Mouse (Mus musculus): Measurements from ENCODE around the gene Tns3. TPM values are rescaled to one million over a fixed set of nuclear protein-coding genes. Genes with fewer than 3 reads are reported as not detected.

The Tns3 gene
- polyA plus RNA-seq, 1 experiment from 2014 or later: 11.0 TPM

GRCm38 (mm10) chr11:8675701-8676474 is 11.6 kb upstream of the Tns3 start:
- no peaks in the 10 kb centered on the region for H3K36me3 ChIP-seq (ENCODE audit: control insufficient read depth, insufficient read depth, low read length)
- no peak overlapping the region for H3K9ac ChIP-seq (ENCODE audit: low read depth, low read length)
- WGBS (ENCODE audit: insufficient replicate concordance): 69% methylated on average over 6 of the region's 6 CpGs
- H3K27me3 ChIP-seq (ENCODE audit: control insufficient read depth, insufficient read depth, low read length): no peaks in the 10 kb centered on the region
- no peak overlapping the region for H3K4me3 ChIP-seq (ENCODE audit: low read depth, low read length)
- no peak overlapping the region for H3K27ac ChIP-seq (ENCODE audit: low read depth, low read length)
- ATAC-seq (replicated peaks; ENCODE audit: insufficient number of reproducible peaks, low FRiP score, low TSS enrichment): no peak
- H3K4me2 ChIP-seq: no peak overlapping the region
- peaks cover 5% of the 10 kb centered on the region; the same call in 1 of the 2 replicates for H3K4me1 ChIP-seq (ENCODE audit: control insufficient read depth, insufficient read depth, low read length)
- H3K9me3 ChIP-seq (replicated peaks; ENCODE audit: control insufficient read depth, low read length): no peaks in the 10 kb centered on the region

GRCm38 (mm10) chr11:8674549-8675149 is 10.3 kb upstream of the Tns3 start:
- H3K9ac ChIP-seq (ENCODE audit: low read depth, low read length): no peak overlapping the region
- ATAC-seq (replicated peaks; ENCODE audit: insufficient number of reproducible peaks, low FRiP score, low TSS enrichment): no peak
- 71% methylated on average over 3 of the region's 3 CpGs for whole genome bisulfite sequencing (ENCODE audit: insufficient replicate concordance)

GRCm38 (mm10) chr11:8671698-8672097 is 7.4 kb upstream of the Tns3 start:
- H3K27me3 ChIP-seq (ENCODE audit: control insufficient read depth, insufficient read depth, low read length): no peaks in the 10 kb centered on the region
- H3K4me3 ChIP-seq (ENCODE audit: low read depth, low read length): no peak overlapping the region
- H3K4me2 ChIP-seq: no peak overlapping the region
- 73% methylated on average over 4 of the region's 4 CpGs for WGBS (ENCODE audit: insufficient replicate concordance)
- H3K27ac ChIP-seq (ENCODE audit: low read depth, low read length): no peak overlapping the region
- H3K36me3 ChIP-seq (ENCODE audit: control insufficient read depth, insufficient read depth, low read length): no peaks in the 10 kb centered on the region
- no peaks in the 10 kb centered on the region for H3K4me1 ChIP-seq (ENCODE audit: control insufficient read depth, insufficient read depth, low read length)
- no peak for ATAC-seq (replicated peaks; ENCODE audit: insufficient number of reproducible peaks, low FRiP score, low TSS enrichment)
- no peak overlapping the region for H3K9ac ChIP-seq (ENCODE audit: low read depth, low read length)
- no peaks in the 10 kb centered on the region for H3K9me3 ChIP-seq (replicated peaks; ENCODE audit: control insufficient read depth, low read length)

More at GRCm38 (mm10) chr11:8674549-8675149, 10.3 kb upstream of the Tns3 start:
- Histone ChIP-seq H3K9me3 (replicated peaks; ENCODE audit: control insufficient read depth, low read length) (no peaks in the 10 kb centered on the region), H3K27me3 (ENCODE audit: control insufficient read depth, insufficient read depth, low read length) (no peaks in the 10 kb centered on the region), H3K4me2 (no peak overlapping the region), H3K4me1 (ENCODE audit: control insufficient read depth, insufficient read depth, low read length) (no peaks in the 10 kb centered on the region), H3K36me3 (ENCODE audit: control insufficient read depth, insufficient read depth, low read length) (no peaks in the 10 kb centered on the region), H3K4me3 (ENCODE audit: low read depth, low read length) (no peak overlapping the region), H3K27ac (ENCODE audit: low read depth, low read length) (no peak overlapping the region)

- H3K36me3 ChIP-seq (ENCODE audit: control insufficient read depth, insufficient read depth, low read length): no peaks in the 10 kb centered on the region
- no peaks in the 10 kb centered on the region for H3K9me3 ChIP-seq (replicated peaks; ENCODE audit: control insufficient read depth, low read length)
- H3K4me3 ChIP-seq (ENCODE audit: low read depth, low read length): no peak overlapping the region
- WGBS (ENCODE audit: insufficient replicate concordance): 85% methylated on average over 2 of the region's 2 CpGs
- H3K27ac ChIP-seq (ENCODE audit: low read depth, low read length): no peak overlapping the region
- ATAC-seq (replicated peaks; ENCODE audit: insufficient number of reproducible peaks, low FRiP score, low TSS enrichment): no peak
- no peaks in the 10 kb centered on the region for H3K4me1 ChIP-seq (ENCODE audit: control insufficient read depth, insufficient read depth, low read length)
- H3K27me3 ChIP-seq (ENCODE audit: control insufficient read depth, insufficient read depth, low read length): peaks cover 8% of the 10 kb centered on the region
- H3K9ac ChIP-seq (ENCODE audit: low read depth, low read length): no peak overlapping the region
- H3K4me2 ChIP-seq: no peak overlapping the region
Measured at GRCm38 (mm10) chr11:8669138-8669537, 4.8 kb upstream of the Tns3 start.

DNA sequence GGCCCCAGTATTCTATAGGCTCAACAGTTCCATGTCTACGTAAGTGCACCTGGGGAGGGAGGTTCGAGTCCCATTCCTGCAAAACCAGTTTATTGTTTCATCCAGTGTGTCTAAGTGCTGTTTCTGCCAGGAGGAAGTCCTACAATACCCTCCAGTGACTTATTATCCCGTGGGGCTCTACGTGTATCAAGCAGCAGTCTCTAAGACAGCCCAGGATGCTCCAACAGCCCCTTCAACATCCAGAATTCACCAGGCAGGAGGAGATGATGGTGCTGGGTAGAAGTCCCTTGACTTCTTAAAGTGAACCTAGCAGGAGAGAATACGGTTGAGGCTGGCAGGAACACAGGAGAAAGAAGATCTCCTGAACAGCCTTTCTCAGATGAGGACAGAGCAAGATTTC is 462 bp upstream of the Tns3 start:
- peaks cover 8% of the 10 kb centered on the region for H3K27me3 ChIP-seq (ENCODE audit: control insufficient read depth, insufficient read depth, low read length)
- no peaks in the 10 kb centered on the region for H3K36me3 ChIP-seq (ENCODE audit: control insufficient read depth, insufficient read depth, low read length)
- ATAC-seq (replicated peaks; ENCODE audit: insufficient number of reproducible peaks, low FRiP score, low TSS enrichment): no peak
- H3K4me2 ChIP-seq: peak overlapping the region; percentile 86
- H3K4me3 ChIP-seq (ENCODE audit: low read depth, low read length): peak overlapping the region; percentile 74
- H3K9me3 ChIP-seq (replicated peaks; ENCODE audit: control insufficient read depth, low read length): no peaks in the 10 kb centered on the region
- H3K4me1 ChIP-seq (ENCODE audit: control insufficient read depth, insufficient read depth, low read length): peaks cover 9% of the 10 kb centered on the region
- no peak overlapping the region for H3K27ac ChIP-seq (ENCODE audit: low read depth, low read length)
- 46% methylated on average over 5 of the region's 5 CpGs for WGBS (ENCODE audit: insufficient replicate concordance)
- H3K9ac ChIP-seq (ENCODE audit: low read depth, low read length): peak overlapping the region; percentile 93; the same call in 1 of the 2 replicates

GRCm38 (mm10) chr11:8663444-8664392 is 617 bp downstream of the Tns3 start:
- Histone ChIP-seq H3K27ac (ENCODE audit: low read depth, low read length) (peak overlapping the region; percentile 60), H3K9me3 (replicated peaks; ENCODE audit: control insufficient read depth, low read length) (no peaks in the 10 kb centered on the region), H3K4me3 (ENCODE audit: low read depth, low read length) (peak overlapping the region; percentile 74), H3K27me3 (ENCODE audit: control insufficient read depth, insufficient read depth, low read length) (peaks cover 8% of the 10 kb centered on the region), H3K4me1 (ENCODE audit: control insufficient read depth, insufficient read depth, low read length) (peaks cover 11% of the 10 kb centered on the region), H3K9ac (ENCODE audit: low read depth, low read length) (peak overlapping the region; percentile 93), H3K36me3 (ENCODE audit: control insufficient read depth, insufficient read depth, low read length) (no peaks in the 10 kb centered on the region), H3K4me2 (peak overlapping the region; percentile 86)
- peak; percentile 70 for ATAC-seq (replicated peaks; ENCODE audit: insufficient number of reproducible peaks, low FRiP score, low TSS enrichment)
- WGBS (ENCODE audit: insufficient replicate concordance): 1% methylated on average over 52 of the region's 52 CpGs

- 59% methylated on average over 4 of the region's 4 CpGs for WGBS (ENCODE audit: insufficient replicate concordance)
- Histone ChIP-seq H3K9ac (ENCODE audit: low read depth, low read length) (0 out of 2 replicates have a peak overlapping the region, but pooled peaks have one; percentile 10), H3K4me3 (ENCODE audit: low read depth, low read length) (peak overlapping the region; percentile 74), H3K9me3 (replicated peaks; ENCODE audit: control insufficient read depth, low read length) (no peaks in the 10 kb centered on the region), H3K4me1 (ENCODE audit: control insufficient read depth, insufficient read depth, low read length) (peaks cover 11% of the 10 kb centered on the region), H3K27ac (ENCODE audit: low read depth, low read length) (no peak overlapping the region), H3K27me3 (ENCODE audit: control insufficient read depth, insufficient read depth, low read length) (peaks cover 8% of the 10 kb centered on the region), H3K4me2 (peak overlapping the region; percentile 86), H3K36me3 (ENCODE audit: control insufficient read depth, insufficient read depth, low read length) (no peaks in the 10 kb centered on the region)
- no peak for ATAC-seq (replicated peaks; ENCODE audit: insufficient number of reproducible peaks, low FRiP score, low TSS enrichment)
Measured at GRCm38 (mm10) chr11:8662706-8663429, 1.5 kb downstream of the Tns3 start.

DNA sequence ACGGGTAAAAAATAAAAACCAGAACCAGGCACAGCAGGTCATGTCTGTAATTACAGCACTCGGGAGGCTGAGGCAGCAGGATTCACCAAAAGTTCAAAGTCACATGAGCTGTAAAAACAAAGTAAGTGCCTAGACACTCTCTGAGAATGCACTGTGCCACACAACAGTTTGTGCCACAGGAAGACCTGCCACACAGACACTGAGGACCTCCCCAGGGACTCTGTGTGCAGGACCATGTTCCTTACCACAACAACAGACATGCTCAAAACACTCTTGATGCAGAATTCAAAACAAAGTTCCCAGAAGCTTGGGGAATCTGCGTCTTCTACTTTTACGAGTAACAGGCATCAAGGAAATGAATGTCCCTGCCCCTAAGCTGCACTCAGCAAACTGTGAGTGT is 3.4 kb downstream of the Tns3 start:
- WGBS (ENCODE audit: insufficient replicate concordance): 66% methylated on average over 4 of the region's 4 CpGs
- H3K9me3 ChIP-seq (replicated peaks; ENCODE audit: control insufficient read depth, low read length): no peaks in the 10 kb centered on the region
- H3K27ac ChIP-seq (ENCODE audit: low read depth, low read length): no peak overlapping the region
- H3K36me3 ChIP-seq (ENCODE audit: control insufficient read depth, insufficient read depth, low read length): no peaks in the 10 kb centered on the region
- no peak overlapping the region for H3K4me3 ChIP-seq (ENCODE audit: low read depth, low read length)
- peaks cover 8% of the 10 kb centered on the region for H3K27me3 ChIP-seq (ENCODE audit: control insufficient read depth, insufficient read depth, low read length)
- ATAC-seq (replicated peaks; ENCODE audit: insufficient number of reproducible peaks, low FRiP score, low TSS enrichment): no peak
- H3K4me1 ChIP-seq (ENCODE audit: control insufficient read depth, insufficient read depth, low read length): peaks cover 11% of the 10 kb centered on the region
- no peak overlapping the region for H3K9ac ChIP-seq (ENCODE audit: low read depth, low read length)
- H3K4me2 ChIP-seq: no peak overlapping the region

Data from heart, embryonic 11.5 days (tissue).